ENCODE assay signal across 14 mouse cellular contexts in genomic region chr19:56887879-56888278, GRCm38 (mm10). TPM values are rescaled to one million over a fixed set of nuclear protein-coding genes. Genes with fewer than 3 reads are reported as not detected.
"Had no signal": no experiment of that assay in that cellular context is flagged by ENCODE, and none has a peak within 500 bp of the region (broad histone marks: within the 10 kb centered on the region; RNA-seq: fewer than 3 reads in every experiment).

No protein-coding gene starts in this region.

- ATAC-seq: lung, postnatal 0 days; midbrain, embryonic 13.5 days had no signal

- H3K4me1 ChIP-seq: liver, embryonic 15.5 days had no signal

- DNase-seq: kidney, adult 11 months; kidney, postnatal 14 days; layer of hippocampus, adult 9-11 months; layer of hippocampus, postnatal 36 days; lung, adult 2 months; lung, postnatal 36 days; thymus, adult 18-20 months; thymus, postnatal 14 days had no signal

- H3K9me3 ChIP-seq: liver, embryonic 15.5 days; midbrain, embryonic 13.5 days had no signal

- H3K4me3 ChIP-seq: liver, embryonic 15.5 days; midbrain, embryonic 13.5 days had no signal

- H3K36me3 ChIP-seq: liver, embryonic 15.5 days; midbrain, embryonic 13.5 days had no signal

- H3K27ac ChIP-seq: liver, embryonic 15.5 days; midbrain, embryonic 13.5 days had no signal

- H3K9ac ChIP-seq: liver, embryonic 15.5 days; midbrain, embryonic 13.5 days had no signal

- H3K27me3 ChIP-seq: midbrain, embryonic 13.5 days had no signal

- H3K4me2 ChIP-seq: liver, embryonic 11.5 days; liver, embryonic 15.5 days; midbrain, embryonic 13.5 days had no signal

RNA-seq across cellular contexts. Expression of gene Vwa2, which starts 13.8 kb away (rescaled TPM):
- total RNA-seq: layer of hippocampus, postnatal 36 days; left cerebral cortex, postnatal 36 days; megakaryocyte progenitor cell, adult 5-6 weeks had no signal
- polyA plus RNA-seq: liver, embryonic 15.5 days had no signal
